In the genomic region with DNA sequence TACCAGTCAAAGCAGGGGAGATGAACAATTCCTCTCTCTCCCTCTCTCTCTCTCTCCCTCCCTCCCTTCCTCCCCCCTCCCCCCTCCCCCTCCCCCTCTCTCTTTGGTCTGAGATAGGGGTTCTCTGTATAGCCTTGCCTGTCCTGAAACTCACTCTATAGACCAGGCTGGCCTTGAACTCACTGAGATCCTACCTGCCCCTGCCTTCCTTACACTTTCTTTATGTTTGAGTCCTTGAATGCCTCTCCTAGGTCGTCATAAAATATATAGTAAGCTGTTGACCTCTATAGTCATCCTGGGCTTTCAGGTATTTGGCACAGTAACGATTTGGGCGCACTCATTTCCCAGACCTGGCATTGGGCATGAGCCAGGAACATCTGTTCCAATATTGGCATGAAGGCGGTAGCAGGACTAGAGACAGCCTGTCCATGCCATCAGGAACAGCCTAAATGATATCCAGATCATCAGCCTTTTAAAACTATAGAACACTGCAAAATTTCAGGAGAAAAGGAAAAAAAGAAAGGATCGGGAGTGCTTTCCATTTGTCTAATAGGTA, we compare ENCODE assay signal across 11 mouse cellular contexts. TPM values are rescaled to one million over a fixed set of nuclear protein-coding genes. Genes with fewer than 3 reads are reported as not detected.
DNase-seq lines count a peak whose midpoint lies in the region; ATAC-seq and TF ChIP-seq lines count a peak whose summit lies in the region.
"Had no signal": no experiment of that assay in that cellular context is flagged by ENCODE, and none has a peak within 500 bp of the region (broad histone marks: within the 10 kb centered on the region; RNA-seq: fewer than 3 reads in every experiment).

No protein-coding gene starts in this region.

- ATAC-seq in hindbrain, embryonic 14.5 days (ENCODE audit: low FRiP score): no peak
- no peak for ATAC-seq in stomach, embryonic 14.5 days (ENCODE audit: insufficient number of reproducible peaks, insufficient read depth, low FRiP score, low read depth)
- no peak for ATAC-seq in stomach, postnatal 0 days (ENCODE audit: low FRiP score, low TSS enrichment)
- ATAC-seq in intestine, embryonic 15.5 days: no peak
- ATAC-seq in neural tube, embryonic 15.5 days (ENCODE audit: low FRiP score): no peak
- ATAC-seq: forebrain, embryonic 16.5 days had no signal

- DNase-seq in hindbrain, embryonic 10.5 days (ENCODE audit: low spot score): no peak
- DNase-seq in hindbrain, embryonic 14.5 days (ENCODE audit: low spot score): no peak
- DNase-seq in stomach, postnatal 0 days (ENCODE audit: low spot score): no peak
- DNase-seq in forebrain, embryonic 10.5 days (ENCODE audit: extremely low spot score, low spot score): no peak
- DNase-seq in cerebellum, adult 11-12 months: no peak
- DNase-seq: right cerebral cortex, postnatal 25 days had no signal

- no peak overlapping the region for H3K4me3 ChIP-seq in hindbrain, embryonic 10.5 days
- no peak overlapping the region for H3K4me3 ChIP-seq in hindbrain, embryonic 14.5 days (replicated peaks; ENCODE audit: low read length)
- H3K4me3 ChIP-seq in stomach, embryonic 14.5 days (ENCODE audit: low read depth, low read length): no peak overlapping the region
- no peak overlapping the region for H3K4me3 ChIP-seq in stomach, postnatal 0 days (ENCODE audit: low read depth, low read length)
- no peak overlapping the region for H3K4me3 ChIP-seq in intestine, embryonic 15.5 days (replicated peaks)
- H3K4me3 ChIP-seq in neural tube, embryonic 15.5 days (replicated peaks): no peak overlapping the region
- H3K4me3 ChIP-seq in forebrain, embryonic 10.5 days: no peak overlapping the region

- TF ChIP-seq CTCF in stomach, postnatal 0 days (IDR thresholded peaks at IDR 0.05; ENCODE audit: low read depth): no peak

- no peaks in the 10 kb centered on the region for H3K9me3 ChIP-seq in hindbrain, embryonic 10.5 days
- H3K9me3 ChIP-seq in hindbrain, embryonic 14.5 days (ENCODE audit: control insufficient read depth, low read length): no peaks in the 10 kb centered on the region
- H3K9me3 ChIP-seq in stomach, embryonic 14.5 days (ENCODE audit: control insufficient read depth, low read depth, low read length): no peaks in the 10 kb centered on the region
- no peaks in the 10 kb centered on the region for H3K9me3 ChIP-seq in stomach, postnatal 0 days (ENCODE audit: control insufficient read depth, low read length)
- no peaks in the 10 kb centered on the region for H3K9me3 ChIP-seq in intestine, embryonic 15.5 days
- no peaks in the 10 kb centered on the region for H3K9me3 ChIP-seq in neural tube, embryonic 15.5 days (replicated peaks)
- H3K9me3 ChIP-seq in forebrain, embryonic 10.5 days: no peaks in the 10 kb centered on the region

- no peak overlapping the region for H3K4me2 ChIP-seq in hindbrain, embryonic 14.5 days (replicated peaks)
- H3K4me2 ChIP-seq in stomach, embryonic 14.5 days (replicated peaks; ENCODE audit: low read depth, low read length): peak overlapping the region; percentile 36; the same call in 1 of the 2 replicates
- H3K4me2 ChIP-seq in stomach, postnatal 0 days (replicated peaks; ENCODE audit: low read depth): no peak overlapping the region; the same call in 1 of the 2 replicates
- peak overlapping the region; percentile 56; the same call in 1 of the 2 replicates for H3K4me2 ChIP-seq in intestine, embryonic 15.5 days (replicated peaks)
- H3K4me2 ChIP-seq in neural tube, embryonic 15.5 days: 0 out of 2 replicates have a peak overlapping the region, but pooled peaks have one; percentile 28

- H3K27me3 ChIP-seq in hindbrain, embryonic 10.5 days (ENCODE audit: insufficient read depth, poor library complexity, severe bottlenecking): no peaks in the 10 kb centered on the region
- H3K27me3 ChIP-seq in hindbrain, embryonic 14.5 days (ENCODE audit: control insufficient read depth, insufficient read depth, low read length): no peaks in the 10 kb centered on the region
- H3K27me3 ChIP-seq in stomach, embryonic 14.5 days (ENCODE audit: control insufficient read depth, insufficient read depth, low read length): no peaks in the 10 kb centered on the region
- H3K27me3 ChIP-seq in stomach, postnatal 0 days (ENCODE audit: control insufficient read depth, insufficient read depth, low read length): no peaks in the 10 kb centered on the region
- H3K27me3 ChIP-seq in intestine, embryonic 15.5 days (replicated peaks): no peaks in the 10 kb centered on the region
- no peaks in the 10 kb centered on the region for H3K27me3 ChIP-seq in neural tube, embryonic 15.5 days (replicated peaks)
- no peaks in the 10 kb centered on the region for H3K27me3 ChIP-seq in forebrain, embryonic 10.5 days (ENCODE audit: poor library complexity, severe bottlenecking)

- no peak overlapping the region for H3K9ac ChIP-seq in hindbrain, embryonic 14.5 days
- no peak overlapping the region for H3K9ac ChIP-seq in stomach, embryonic 14.5 days (replicated peaks; ENCODE audit: low read depth, low read length)
- no peak overlapping the region for H3K9ac ChIP-seq in stomach, postnatal 0 days (ENCODE audit: low read length)
- no peak overlapping the region for H3K9ac ChIP-seq in intestine, embryonic 15.5 days
- H3K9ac ChIP-seq in neural tube, embryonic 15.5 days (replicated peaks): no peak overlapping the region

- H3K4me1 ChIP-seq in hindbrain, embryonic 10.5 days (replicated peaks): peaks cover 12% of the 10 kb centered on the region
- no peaks in the 10 kb centered on the region for H3K4me1 ChIP-seq in hindbrain, embryonic 14.5 days (replicated peaks; ENCODE audit: control insufficient read depth, insufficient read depth, low read length)
- H3K4me1 ChIP-seq in stomach, embryonic 14.5 days (ENCODE audit: control insufficient read depth, insufficient read depth, low read length): 0 out of 2 replicates have a peak, but pooled peaks cover 2% of the 10 kb centered on the region
- no peaks in the 10 kb centered on the region; the same call in 1 of the 2 replicates for H3K4me1 ChIP-seq in stomach, postnatal 0 days (replicated peaks; ENCODE audit: control insufficient read depth, insufficient read depth)
- 0 out of 2 replicates have a peak, but pooled peaks cover 6% of the 10 kb centered on the region for H3K4me1 ChIP-seq in intestine, embryonic 15.5 days (replicated peaks)
- peaks cover 5% of the 10 kb centered on the region; the same call in 1 of the 2 replicates for H3K4me1 ChIP-seq in neural tube, embryonic 15.5 days
- peaks cover 10% of the 10 kb centered on the region for H3K4me1 ChIP-seq in forebrain, embryonic 10.5 days

- WGBS in hindbrain, embryonic 10.5 days: 84% methylated on average over 5 of the region's 5 CpGs
- WGBS in hindbrain, embryonic 14.5 days: 88% methylated on average over 5 of the region's 5 CpGs
- 83% methylated on average over 5 of the region's 5 CpGs for WGBS in stomach, embryonic 14.5 days
- WGBS in stomach, postnatal 0 days: 79% methylated on average over 5 of the region's 5 CpGs
- 84% methylated on average over 5 of the region's 5 CpGs for WGBS in intestine, embryonic 15.5 days
- WGBS in neural tube, embryonic 15.5 days: 86% methylated on average over 5 of the region's 5 CpGs
- WGBS in forebrain, embryonic 10.5 days: 86% methylated on average over 5 of the region's 5 CpGs

- 0 out of 2 replicates have a peak overlapping the region, but pooled peaks have one; percentile 74 for H3K27ac ChIP-seq in hindbrain, embryonic 10.5 days
- H3K27ac ChIP-seq in hindbrain, embryonic 14.5 days: no peak overlapping the region
- no peak overlapping the region for H3K27ac ChIP-seq in stomach, embryonic 14.5 days (ENCODE audit: low read length)
- no peak overlapping the region for H3K27ac ChIP-seq in stomach, postnatal 0 days (replicated peaks)
- no peak overlapping the region for H3K27ac ChIP-seq in intestine, embryonic 15.5 days
- no peak overlapping the region for H3K27ac ChIP-seq in neural tube, embryonic 15.5 days (replicated peaks)
- H3K27ac ChIP-seq in forebrain, embryonic 10.5 days: no peak overlapping the region

- H3K36me3 ChIP-seq in hindbrain, embryonic 10.5 days: no peaks in the 10 kb centered on the region
- no peaks in the 10 kb centered on the region for H3K36me3 ChIP-seq in hindbrain, embryonic 14.5 days (replicated peaks; ENCODE audit: control insufficient read depth, insufficient read depth)
- H3K36me3 ChIP-seq in stomach, embryonic 14.5 days (ENCODE audit: control insufficient read depth, insufficient read depth, low read length): no peaks in the 10 kb centered on the region
- no peaks in the 10 kb centered on the region for H3K36me3 ChIP-seq in stomach, postnatal 0 days (ENCODE audit: control insufficient read depth, insufficient read depth, low read length)
- no peaks in the 10 kb centered on the region for H3K36me3 ChIP-seq in intestine, embryonic 15.5 days
- no peaks in the 10 kb centered on the region for H3K36me3 ChIP-seq in neural tube, embryonic 15.5 days
- H3K36me3 ChIP-seq in forebrain, embryonic 10.5 days (replicated peaks): no peaks in the 10 kb centered on the region

- TF ChIP-seq EP300 in stomach, postnatal 0 days (optimal IDR thresholded peaks at IDR 0.05): no peak

RNA-seq across cellular contexts. Expression of a gene that starts 1.0 kb away (rescaled TPM):
- 3.4 and 4.4 TPM in 2 replicates for polyA plus RNA-seq in hindbrain, embryonic 10.5 days (2016; fragmentation: Nextera tagmentation; extraction: Ambion mirVana)
- 1.2 and 1.6 TPM in 2 replicates for polyA plus RNA-seq in hindbrain, embryonic 14.5 days (2014; fragmentation: Nextera tagmentation; extraction: Ambion mirVana)
- 6.7 and 8.6 TPM in 2 replicates for polyA plus RNA-seq in stomach, embryonic 14.5 days (2014; fragmentation: Nextera tagmentation; extraction: Ambion mirVana)
- polyA plus RNA-seq in stomach, postnatal 0 days (2015; fragmentation: Nextera tagmentation; extraction: Ambion mirVana): 3.2 and 3.5 TPM in 2 replicates
- 16.9 and 18.0 TPM in 2 replicates for polyA plus RNA-seq in intestine, embryonic 15.5 days (2015; fragmentation: Nextera tagmentation; extraction: Ambion mirVana)
- polyA plus RNA-seq in neural tube, embryonic 15.5 days (2015; fragmentation: Nextera tagmentation; extraction: Ambion mirVana): 1.9 and 11.8 TPM in 2 replicates
- polyA plus RNA-seq in forebrain, embryonic 10.5 days (2016; fragmentation: Nextera tagmentation; extraction: Ambion mirVana): 4.0 TPM in 2 replicates

RNA-seq across cellular contexts. Expression of a gene that starts 7.4 kb away (rescaled TPM):
- polyA plus RNA-seq in hindbrain, embryonic 10.5 days (2016; fragmentation: Nextera tagmentation; extraction: Ambion mirVana): 5.3 and 5.8 TPM in 2 replicates
- polyA plus RNA-seq in hindbrain, embryonic 14.5 days (2014; fragmentation: Nextera tagmentation; extraction: Ambion mirVana): 1.5 and 1.9 TPM in 2 replicates
- 17.4 and 17.5 TPM in 2 replicates for polyA plus RNA-seq in stomach, embryonic 14.5 days (2014; fragmentation: Nextera tagmentation; extraction: Ambion mirVana)
- 8.0 and 8.5 TPM in 2 replicates for polyA plus RNA-seq in stomach, postnatal 0 days (2015; fragmentation: Nextera tagmentation; extraction: Ambion mirVana)
- 20.7 and 22.8 TPM in 2 replicates for polyA plus RNA-seq in intestine, embryonic 15.5 days (2015; fragmentation: Nextera tagmentation; extraction: Ambion mirVana)
- polyA plus RNA-seq in neural tube, embryonic 15.5 days (2015; fragmentation: Nextera tagmentation; extraction: Ambion mirVana): 1.4 and 4.9 TPM in 2 replicates
- polyA plus RNA-seq in forebrain, embryonic 10.5 days (2016; fragmentation: Nextera tagmentation; extraction: Ambion mirVana): 5.9 and 6.8 TPM in 2 replicates

RNA-seq across cellular contexts. Expression of a gene that starts 29.9 kb away (rescaled TPM):
- polyA plus RNA-seq in hindbrain, embryonic 10.5 days (2016; fragmentation: Nextera tagmentation; extraction: Ambion mirVana): 0.37 and 0.75 TPM in 2 replicates
- 0.12 and 0.16 TPM in 2 replicates for polyA plus RNA-seq in hindbrain, embryonic 14.5 days (2014; fragmentation: Nextera tagmentation; extraction: Ambion mirVana)
- polyA plus RNA-seq in stomach, embryonic 14.5 days (2014; fragmentation: Nextera tagmentation; extraction: Ambion mirVana): 0.43 and 0.56 TPM in 2 replicates
- polyA plus RNA-seq in stomach, postnatal 0 days (2015; fragmentation: Nextera tagmentation; extraction: Ambion mirVana): 0.74 and 0.93 TPM in 2 replicates
- polyA plus RNA-seq in intestine, embryonic 15.5 days (2015; fragmentation: Nextera tagmentation; extraction: Ambion mirVana): 1.7 and 2.3 TPM in 2 replicates
- polyA plus RNA-seq in neural tube, embryonic 15.5 days (2015; fragmentation: Nextera tagmentation; extraction: Ambion mirVana): 0.73 and 1.4 TPM in 2 replicates
- polyA plus RNA-seq in forebrain, embryonic 10.5 days (2016; fragmentation: Nextera tagmentation; extraction: Ambion mirVana): 0.31 and 0.33 TPM in 2 replicates

RNA-seq across cellular contexts. Expression of a gene that starts 31.1 kb away (rescaled TPM):
- 10.0 and 10.4 TPM in 2 replicates for polyA plus RNA-seq in hindbrain, embryonic 10.5 days (2016; fragmentation: Nextera tagmentation; extraction: Ambion mirVana)
- polyA plus RNA-seq in hindbrain, embryonic 14.5 days (2014; fragmentation: Nextera tagmentation; extraction: Ambion mirVana): 7.2 and 8.7 TPM in 2 replicates
- polyA plus RNA-seq in stomach, embryonic 14.5 days (2014; fragmentation: Nextera tagmentation; extraction: Ambion mirVana): 20.4 and 21.6 TPM in 2 replicates
- 11.3 and 13.0 TPM in 2 replicates for polyA plus RNA-seq in stomach, postnatal 0 days (2015; fragmentation: Nextera tagmentation; extraction: Ambion mirVana)
- 20.4 and 21.1 TPM in 2 replicates for polyA plus RNA-seq in intestine, embryonic 15.5 days (2015; fragmentation: Nextera tagmentation; extraction: Ambion mirVana)
- 8.1 and 16.7 TPM in 2 replicates for polyA plus RNA-seq in neural tube, embryonic 15.5 days (2015; fragmentation: Nextera tagmentation; extraction: Ambion mirVana)
- 8.4 and 9.7 TPM in 2 replicates for polyA plus RNA-seq in forebrain, embryonic 10.5 days (2016; fragmentation: Nextera tagmentation; extraction: Ambion mirVana)

RNA-seq across cellular contexts. Expression of a gene that starts 41.5 kb away (rescaled TPM):
- not detected in 2 replicates for polyA plus RNA-seq in hindbrain, embryonic 10.5 days (2016; fragmentation: Nextera tagmentation; extraction: Ambion mirVana)
- polyA plus RNA-seq in hindbrain, embryonic 14.5 days (2014; fragmentation: Nextera tagmentation; extraction: Ambion mirVana): 0.71 TPM in 1 of 2 replicates, not detected in the other
- 1.9 and 3.8 TPM in 2 replicates for polyA plus RNA-seq in stomach, embryonic 14.5 days (2014; fragmentation: Nextera tagmentation; extraction: Ambion mirVana)
- 0.59 TPM in 1 of 2 replicates, not detected in the other for polyA plus RNA-seq in stomach, postnatal 0 days (2015; fragmentation: Nextera tagmentation; extraction: Ambion mirVana)
- 5.6 and 5.7 TPM in 2 replicates for polyA plus RNA-seq in intestine, embryonic 15.5 days (2015; fragmentation: Nextera tagmentation; extraction: Ambion mirVana)
- polyA plus RNA-seq in neural tube, embryonic 15.5 days (2015; fragmentation: Nextera tagmentation; extraction: Ambion mirVana): 1.9 TPM in 1 of 2 replicates, not detected in the other
- polyA plus RNA-seq in forebrain, embryonic 10.5 days (2016; fragmentation: Nextera tagmentation; extraction: Ambion mirVana): not detected in 2 replicates
- polyA plus RNA-seq: forebrain, embryonic 16.5 days; limb, embryonic 11.5 days had no signal

Comparison
In these comparisons a context has a peak if more than half of its experiments do, and no peak if none do; other contexts are left out.
1. H3K4me2 ChIP-seq: peak in stomach, embryonic 14.5 days (single experiment), intestine, embryonic 15.5 days (single experiment) and neural tube, embryonic 15.5 days (single experiment); none in hindbrain, embryonic 14.5 days (single experiment) and stomach, postnatal 0 days (single experiment).